Mouse (Mus musculus) heart, adult 18-20 months (tissue): ENCODE measurements around the gene Ubb. TPM values are rescaled to one million over a fixed set of nuclear protein-coding genes. Genes with fewer than 3 reads are reported as not detected.

ENCODE experiments used
- DNase-seq, 2 experiments: peaks; one replicate each; pipeline ENCODE4 v3.0.0; 2021 to 2022; ENCODE audit warnings: mixed read lengths in 1 of 2
- total RNA-seq, 2 experiments: library from RNA; stranded (reverse); gene quantifications; 2 replicates each; pipeline ENCODE4 v1.2.3; 2021

The Ubb gene
- total RNA-seq, 2 experiments from 2014 or later: 599 to 655 TPM

- no peak for DNase-seq
These were observed 33.8 kb downstream of the Ubb start for GRCm38 (mm10) chr11:62584671-62585206.

DNA sequence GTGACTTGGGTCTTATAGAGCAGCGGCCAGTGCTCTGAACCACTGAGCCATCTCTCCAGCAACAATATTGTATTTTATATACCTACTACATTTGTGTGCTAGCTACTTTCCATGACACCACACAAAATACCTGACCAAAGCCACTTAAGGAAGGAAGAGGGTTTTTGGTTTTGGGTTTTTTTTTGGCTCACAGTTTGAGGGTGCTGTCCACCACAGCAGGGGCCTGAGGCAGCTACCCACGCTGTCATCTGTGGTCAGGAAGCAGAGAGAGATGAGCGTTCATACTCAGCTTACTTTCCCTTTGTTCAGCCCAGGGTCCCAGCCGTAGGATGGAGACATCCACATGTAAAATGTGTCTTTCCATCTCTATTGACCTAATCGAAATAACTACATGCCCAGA, 36.1 kb downstream of the Ubb start:
- no peak for DNase-seq

GRCm38 (mm10) chr11:62589391-62589790, 38.4 kb downstream of the Ubb start:
- no peak for DNase-seq

DNA sequence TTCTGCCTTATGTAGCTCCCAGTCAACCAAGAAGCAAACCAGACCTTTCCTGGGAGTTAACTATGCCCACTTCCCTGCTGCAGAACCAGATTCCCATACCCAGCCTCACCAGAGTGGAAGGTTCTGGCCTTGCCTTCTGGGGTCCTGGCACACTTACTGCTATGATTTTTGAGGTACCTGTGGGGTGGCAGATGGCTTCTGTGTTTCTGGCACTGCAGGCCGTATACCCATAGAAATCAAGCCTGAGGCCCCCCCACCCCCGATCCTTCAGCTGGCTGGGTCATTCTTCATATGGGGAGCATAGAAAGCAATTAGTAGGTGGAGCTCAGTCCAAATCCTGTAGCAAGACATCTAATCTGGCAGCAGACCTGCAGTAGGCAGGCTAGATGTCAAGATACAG, 40.1 kb downstream of the Ubb start:
- no peak for DNase-seq

DNA sequence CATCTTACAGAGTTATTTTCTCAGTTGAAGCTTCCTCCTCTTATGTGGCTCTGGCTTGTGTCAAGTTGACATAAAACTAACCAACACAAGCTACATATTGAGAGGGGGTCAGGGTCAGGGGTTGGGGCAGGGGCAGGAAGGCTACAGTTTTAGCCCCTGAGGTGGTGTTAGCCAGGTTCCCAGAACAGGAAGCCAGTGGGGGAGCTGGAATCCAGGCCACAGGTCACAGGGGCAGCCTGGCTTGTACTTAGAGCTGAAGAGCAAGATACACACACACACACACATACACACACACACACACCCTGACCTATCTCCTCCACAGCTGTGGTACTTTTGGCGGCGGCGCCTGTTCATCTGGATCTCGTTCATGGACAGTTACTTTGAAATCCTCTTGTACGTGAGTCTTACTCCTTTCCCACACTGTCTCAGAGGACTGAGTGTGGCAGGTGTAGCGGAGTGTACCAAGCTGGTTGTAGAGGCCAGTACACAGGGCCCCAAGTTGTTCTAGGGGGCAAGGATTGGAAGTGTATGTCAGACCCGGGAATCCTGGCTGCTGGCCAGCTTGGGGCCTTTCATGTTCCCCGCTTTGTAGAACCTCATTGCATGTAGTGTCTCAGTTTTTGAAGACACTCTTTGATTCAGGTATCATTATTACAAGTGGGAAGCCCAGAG, 41.1 kb downstream of the Ubb start:
- DNase-seq: peak in 1 of 2 experiments; percentile 37

DNA sequence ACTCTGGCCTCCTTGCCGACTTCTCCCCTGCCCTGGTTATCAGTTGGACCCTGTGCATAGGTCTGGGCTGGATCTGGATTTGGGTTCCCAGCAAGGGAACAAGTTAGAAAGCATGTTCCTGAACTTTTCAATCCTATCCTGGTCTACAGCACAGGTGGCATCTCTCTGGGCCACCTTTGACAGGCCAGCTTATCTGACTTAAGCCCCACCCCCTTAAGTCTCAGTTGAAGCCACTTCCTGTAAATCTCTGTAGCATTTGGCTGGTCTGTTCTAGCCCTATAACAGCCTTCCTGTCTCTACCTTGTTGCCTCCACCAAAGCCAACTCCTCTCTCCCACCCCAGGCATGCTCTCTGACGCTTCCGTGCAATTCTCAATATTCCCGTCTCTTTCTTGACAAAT, 47.6 kb downstream of the Ubb start:
- no peak for DNase-seq

GRCm38 (mm10) chr11:62601732-62602618, 51.0 kb downstream of the Ubb start:
- DNase-seq: no peak

Other genes starting within 250 kb of the Ubb start
- 1 to 10 TPM; 3.1 to 3.2 TPM for gene Pigl, start 92.7 kb upstream of the Ubb start, total RNA-seq
- gene Ncor1, start 92.6 kb upstream of the Ubb start, total RNA-seq: 100 to 1,000 TPM; 113 to 127 TPM
- gene Cenpv, start 11.9 kb upstream of the Ubb start, total RNA-seq: 10 to 100 TPM; 19.5 to 25.5 TPM
- 1 to 10 TPM; 3.0 TPM for gene Trpv2, start 23.3 kb downstream of the Ubb start, total RNA-seq
- 1 to 10 TPM; 3.2 to 4.3 TPM for gene Lrrc75a, start 97.4 kb downstream of the Ubb start, total RNA-seq
- 1 to 10 TPM; 5.4 to 7.1 TPM for gene Mmgt2, start 97.5 kb downstream of the Ubb start, total RNA-seq
- 1 to 10 TPM; 1.8 to 1.9 TPM for gene Zfp287, start 180.7 kb downstream of the Ubb start, total RNA-seq
- gene Gm10428, start 201.9 kb downstream of the Ubb start, total RNA-seq: not detected
- under 1 TPM; 0.40 to 0.85 TPM for gene Zfp286, start 238.3 kb downstream of the Ubb start, total RNA-seq